Mouse (Mus musculus): ENCODE measurements around the gene Elavl2. TPM values are rescaled to one million over a fixed set of nuclear protein-coding genes. Genes with fewer than 3 reads are reported as not detected.

Gene Elavl2
- polyA plus RNA-seq, 1 experiment from 2014 or later: 3.7 TPM

DNA sequence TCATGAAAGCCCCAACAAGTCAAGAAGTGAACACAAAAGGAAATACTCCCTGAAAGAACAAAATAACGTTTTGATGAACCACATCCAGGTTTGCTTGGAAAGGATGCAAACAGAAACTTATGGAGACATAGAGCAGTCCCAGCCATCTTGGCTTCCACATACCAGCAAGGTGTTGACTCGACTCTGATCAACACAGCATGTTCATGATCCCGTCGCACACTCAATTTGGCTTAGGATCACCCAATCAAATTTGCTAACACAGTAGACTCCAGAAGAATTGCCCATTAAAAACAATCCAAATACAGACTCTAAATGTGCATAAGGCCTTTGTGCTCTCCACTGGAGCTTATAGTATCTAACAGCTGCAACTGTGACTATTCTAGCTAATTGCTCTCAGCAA lies 156.7 kb downstream of the Elavl2 start:
- no peak for ATAC-seq (ENCODE audit: low FRiP score, low TSS enrichment)
- Histone ChIP-seq H3K4me2 (replicated peaks; ENCODE audit: low read depth, low read length) (no peak overlapping the region), H3K27me3 (ENCODE audit: control insufficient read depth, insufficient read depth, low read length) (no peaks in the 10 kb centered on the region), H3K36me3 (ENCODE audit: control insufficient read depth, insufficient read depth, low read length) (no peaks in the 10 kb centered on the region), H3K27ac (ENCODE audit: low read depth, low read length) (no peak overlapping the region), H3K4me1 (ENCODE audit: control insufficient read depth, insufficient read depth, low read length) (no peaks in the 10 kb centered on the region), H3K9me3 (ENCODE audit: control insufficient read depth, low read length) (no peaks in the 10 kb centered on the region), H3K4me3 (ENCODE audit: low read length) (no peak overlapping the region), H3K9ac (ENCODE audit: low read depth, low read length) (no peak overlapping the region)
- WGBS: 94% methylated on average over 4 of the region's 4 CpGs

DNA sequence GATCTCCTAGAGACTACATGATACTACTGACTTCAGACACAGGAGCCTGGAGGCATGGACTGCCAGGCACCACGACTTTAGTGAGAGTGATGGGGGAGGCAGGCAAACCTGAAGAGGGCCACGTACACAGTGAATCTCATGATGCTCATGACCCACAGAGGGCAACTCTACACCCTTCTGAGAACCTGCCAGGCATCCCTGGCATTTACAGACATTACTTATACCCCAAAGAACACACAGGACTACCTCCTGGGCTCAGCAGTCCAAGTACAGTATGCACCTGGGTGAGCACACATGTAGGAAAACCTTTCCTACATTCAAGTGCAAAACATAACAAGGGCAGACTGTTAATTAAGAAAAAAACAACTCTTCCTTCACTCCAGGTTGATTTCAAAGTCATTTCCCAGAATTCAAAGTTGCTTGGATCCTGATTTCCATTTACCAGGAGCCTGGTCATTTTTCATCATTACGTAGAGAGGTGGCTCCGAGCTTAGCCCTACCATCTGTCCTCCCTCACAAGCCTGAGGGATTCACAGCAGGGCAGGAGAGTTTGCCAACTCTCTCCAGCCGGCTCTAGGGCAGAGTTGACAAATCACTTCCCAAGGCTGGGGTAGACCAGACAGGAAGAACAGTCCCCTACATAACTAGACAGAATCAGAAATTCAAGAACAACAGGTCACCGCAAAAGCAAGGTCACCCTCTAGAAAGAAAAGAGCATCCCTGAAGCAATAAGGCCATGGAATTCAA lies 161.7 kb downstream of the Elavl2 start:
- Histone ChIP-seq H3K9ac (ENCODE audit: low read depth, low read length) (no peak overlapping the region), H3K4me1 (ENCODE audit: control insufficient read depth, insufficient read depth, low read length) (no peaks in the 10 kb centered on the region), H3K4me3 (ENCODE audit: low read length) (no peak overlapping the region), H3K27me3 (ENCODE audit: control insufficient read depth, insufficient read depth, low read length) (no peaks in the 10 kb centered on the region), H3K27ac (ENCODE audit: low read depth, low read length) (no peak overlapping the region), H3K36me3 (ENCODE audit: control insufficient read depth, insufficient read depth, low read length) (no peaks in the 10 kb centered on the region), H3K9me3 (ENCODE audit: control insufficient read depth, low read length) (no peaks in the 10 kb centered on the region), H3K4me2 (replicated peaks; ENCODE audit: low read depth, low read length) (no peak overlapping the region)
- no peak for ATAC-seq (ENCODE audit: low FRiP score, low TSS enrichment)
- 67% methylated on average over 6 of the region's 6 CpGs for WGBS

DNA sequence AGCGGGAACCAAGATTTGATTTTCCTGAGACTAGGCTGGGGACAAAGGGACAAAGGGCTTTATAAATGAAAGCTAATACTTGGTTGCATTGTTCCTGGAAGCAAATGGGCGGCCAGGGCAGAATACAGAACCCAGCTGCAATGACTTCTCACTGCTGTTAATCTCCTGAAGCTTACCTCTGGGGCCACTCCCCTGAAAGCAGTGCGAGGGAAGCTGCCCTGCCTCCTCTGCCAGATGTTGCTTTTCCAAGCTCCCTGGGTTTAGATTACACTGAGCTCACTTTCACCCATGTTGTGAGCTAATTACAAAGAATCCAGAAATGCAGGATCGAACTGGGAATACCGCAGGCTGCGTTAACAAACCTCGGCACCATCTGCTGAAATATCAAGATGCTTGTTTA lies 163.6 kb downstream of the Elavl2 start:
- 40% methylated on average over 7 of the region's 7 CpGs for WGBS
- Histone ChIP-seq H3K9ac (ENCODE audit: low read depth, low read length) (no peak overlapping the region), H3K9me3 (ENCODE audit: control insufficient read depth, low read length) (no peaks in the 10 kb centered on the region), H3K27me3 (ENCODE audit: control insufficient read depth, insufficient read depth, low read length) (no peaks in the 10 kb centered on the region), H3K36me3 (ENCODE audit: control insufficient read depth, insufficient read depth, low read length) (no peaks in the 10 kb centered on the region), H3K27ac (ENCODE audit: low read depth, low read length) (no peak overlapping the region), H3K4me1 (ENCODE audit: control insufficient read depth, insufficient read depth, low read length) (no peaks in the 10 kb centered on the region), H3K4me3 (ENCODE audit: low read length) (no peak overlapping the region), H3K4me2 (replicated peaks; ENCODE audit: low read depth, low read length) (no peak overlapping the region)
- ATAC-seq (ENCODE audit: low FRiP score, low TSS enrichment): no peak

DNA sequence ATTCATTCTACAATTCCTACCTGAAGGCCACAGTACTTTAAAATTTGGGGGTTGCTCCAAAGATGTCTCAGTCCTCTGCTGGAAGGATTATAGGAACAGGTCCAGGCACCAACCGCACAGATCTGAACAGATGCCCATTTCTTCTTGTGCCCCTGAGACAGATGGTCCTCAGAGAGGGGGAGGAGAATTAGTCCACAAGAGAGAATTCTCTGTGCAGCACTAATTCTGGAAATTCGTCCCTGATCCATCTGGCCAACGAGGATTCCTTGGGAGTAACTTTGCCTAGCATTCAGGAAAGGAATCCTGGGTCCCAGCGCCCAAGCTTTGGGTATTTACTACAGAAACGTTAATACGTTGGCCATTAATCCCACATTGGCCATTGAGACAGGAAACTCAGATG lies 165.6 kb downstream of the Elavl2 start:
- H3K4me3 ChIP-seq (ENCODE audit: low read length): no peak overlapping the region
- H3K27ac ChIP-seq (ENCODE audit: low read depth, low read length): no peak overlapping the region
- no peaks in the 10 kb centered on the region for H3K9me3 ChIP-seq (ENCODE audit: control insufficient read depth, low read length)
- no peak for ATAC-seq (ENCODE audit: low FRiP score, low TSS enrichment)
- no peaks in the 10 kb centered on the region for H3K4me1 ChIP-seq (ENCODE audit: control insufficient read depth, insufficient read depth, low read length)
- no peaks in the 10 kb centered on the region for H3K27me3 ChIP-seq (ENCODE audit: control insufficient read depth, insufficient read depth, low read length)
- 92% methylated on average over 6 of the region's 6 CpGs for WGBS
- no peak overlapping the region for H3K9ac ChIP-seq (ENCODE audit: low read depth, low read length)
- no peak overlapping the region for H3K4me2 ChIP-seq (replicated peaks; ENCODE audit: low read depth, low read length)
- H3K36me3 ChIP-seq (ENCODE audit: control insufficient read depth, insufficient read depth, low read length): no peaks in the 10 kb centered on the region

DNA sequence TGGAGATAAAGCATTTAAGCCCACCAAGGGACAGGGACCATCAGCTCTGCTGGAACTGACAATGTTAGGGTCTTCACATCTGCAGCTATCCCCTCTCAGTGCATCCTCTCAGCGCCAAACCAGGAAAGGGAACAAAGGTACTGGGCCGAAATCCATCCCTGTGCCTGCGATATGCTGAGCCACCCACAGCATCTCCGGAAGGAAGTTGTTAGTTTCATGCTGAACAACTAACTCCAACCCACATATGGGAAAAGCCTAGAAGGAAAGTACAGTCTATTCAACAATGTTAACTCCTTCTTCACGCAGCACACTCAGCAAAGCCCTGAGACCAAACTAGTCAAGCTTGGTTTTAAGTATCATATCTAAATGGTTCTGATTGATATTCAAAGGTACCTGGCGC lies 167.0 kb downstream of the Elavl2 start:
- Histone ChIP-seq H3K27me3 (ENCODE audit: control insufficient read depth, insufficient read depth, low read length) (no peaks in the 10 kb centered on the region), H3K9me3 (ENCODE audit: control insufficient read depth, low read length) (no peaks in the 10 kb centered on the region), H3K4me2 (replicated peaks; ENCODE audit: low read depth, low read length) (no peak overlapping the region), H3K9ac (ENCODE audit: low read depth, low read length) (no peak overlapping the region), H3K36me3 (ENCODE audit: control insufficient read depth, insufficient read depth, low read length) (no peaks in the 10 kb centered on the region), H3K4me1 (ENCODE audit: control insufficient read depth, insufficient read depth, low read length) (no peaks in the 10 kb centered on the region), H3K27ac (ENCODE audit: low read depth, low read length) (no peak overlapping the region), H3K4me3 (ENCODE audit: low read length) (no peak overlapping the region)
- 90% methylated on average over 6 of the region's 6 CpGs for WGBS
- no peak for ATAC-seq (ENCODE audit: low FRiP score, low TSS enrichment)

DNA sequence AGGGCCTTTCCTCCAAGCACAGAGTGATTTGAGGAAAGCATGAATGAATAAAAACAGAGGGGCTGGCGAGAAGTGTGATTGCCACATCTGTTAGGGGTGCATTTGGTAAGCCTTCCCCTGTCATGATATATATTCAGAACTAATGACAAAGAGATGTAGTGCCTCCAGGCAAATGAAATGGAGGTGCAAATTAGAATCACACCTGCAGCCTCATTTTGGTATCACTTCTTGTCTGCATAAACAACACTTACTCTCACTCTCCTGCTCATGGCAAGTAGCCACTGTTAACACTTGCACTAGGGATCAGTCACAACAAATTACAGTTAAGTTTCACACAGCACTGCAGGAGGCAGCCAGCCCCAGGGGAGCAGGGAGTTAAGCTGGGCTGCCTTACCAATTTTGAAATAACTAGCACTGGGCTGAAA lies 170.1 kb downstream of the Elavl2 start:
- WGBS: 79% methylated on average over 1 of the region's 1 CpGs
- H3K4me3 ChIP-seq (ENCODE audit: low read length): no peak overlapping the region
- H3K4me1 ChIP-seq (ENCODE audit: control insufficient read depth, insufficient read depth, low read length): no peaks in the 10 kb centered on the region
- H3K36me3 ChIP-seq (ENCODE audit: control insufficient read depth, insufficient read depth, low read length): no peaks in the 10 kb centered on the region
- H3K27ac ChIP-seq (ENCODE audit: low read depth, low read length): no peak overlapping the region
- H3K27me3 ChIP-seq (ENCODE audit: control insufficient read depth, insufficient read depth, low read length): no peaks in the 10 kb centered on the region
- H3K9ac ChIP-seq (ENCODE audit: low read depth, low read length): no peak overlapping the region
- H3K9me3 ChIP-seq (ENCODE audit: control insufficient read depth, low read length): no peaks in the 10 kb centered on the region
- no peak for ATAC-seq (ENCODE audit: low FRiP score, low TSS enrichment)
- no peak overlapping the region for H3K4me2 ChIP-seq (replicated peaks; ENCODE audit: low read depth, low read length)

DNA sequence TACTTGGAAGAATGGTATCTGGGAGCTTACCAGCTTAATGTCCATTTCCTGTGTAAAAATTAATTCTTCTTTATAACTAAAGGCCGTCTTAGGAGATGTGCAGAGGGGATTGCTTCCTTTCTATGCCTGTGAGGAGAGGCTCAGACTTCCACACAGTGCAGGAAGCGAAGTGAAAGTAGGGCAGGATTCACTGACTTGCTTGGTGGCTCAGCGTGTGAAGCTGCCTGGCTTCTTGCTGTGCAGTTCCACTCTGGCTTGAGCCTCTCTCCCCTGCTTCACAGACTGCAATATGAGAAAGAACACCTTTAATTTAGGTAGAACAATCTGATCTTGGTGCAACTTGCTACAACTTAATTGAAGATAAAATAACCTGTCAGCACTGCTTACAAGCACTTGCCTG lies 172.2 kb downstream of the Elavl2 start:
- Histone ChIP-seq H3K27me3 (ENCODE audit: control insufficient read depth, insufficient read depth, low read length) (no peaks in the 10 kb centered on the region), H3K9me3 (ENCODE audit: control insufficient read depth, low read length) (no peaks in the 10 kb centered on the region), H3K27ac (ENCODE audit: low read depth, low read length) (no peak overlapping the region), H3K4me1 (ENCODE audit: control insufficient read depth, insufficient read depth, low read length) (no peaks in the 10 kb centered on the region), H3K9ac (ENCODE audit: low read depth, low read length) (no peak overlapping the region), H3K36me3 (ENCODE audit: control insufficient read depth, insufficient read depth, low read length) (no peaks in the 10 kb centered on the region), H3K4me3 (ENCODE audit: low read length) (no peak overlapping the region), H3K4me2 (replicated peaks; ENCODE audit: low read depth, low read length) (no peak overlapping the region)
- ATAC-seq (ENCODE audit: low FRiP score, low TSS enrichment): no peak
- 82% methylated on average over 3 of the region's 3 CpGs for WGBS

DNA sequence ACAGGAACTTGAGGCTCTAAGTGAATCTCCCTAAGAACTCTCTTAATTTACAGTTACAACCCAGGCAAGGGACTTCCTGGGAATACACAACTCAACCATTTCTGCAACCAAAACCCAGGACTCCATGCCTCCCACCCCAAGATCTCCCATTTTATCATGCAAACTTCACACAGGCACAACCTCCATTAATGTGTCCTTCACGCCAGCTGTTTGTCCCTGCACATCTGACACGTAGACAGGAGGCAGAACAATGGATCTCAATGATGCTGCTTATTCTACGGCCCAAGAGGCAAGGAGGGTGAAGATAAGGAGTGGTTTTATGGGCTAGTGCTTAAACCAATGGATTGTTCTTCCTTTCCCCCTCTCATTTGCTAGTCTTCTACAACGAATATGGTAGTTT lies 176.8 kb downstream of the Elavl2 start:
- Histone ChIP-seq H3K4me3 (ENCODE audit: low read length) (no peak overlapping the region), H3K4me1 (ENCODE audit: control insufficient read depth, insufficient read depth, low read length) (no peaks in the 10 kb centered on the region), H3K27me3 (ENCODE audit: control insufficient read depth, insufficient read depth, low read length) (no peaks in the 10 kb centered on the region), H3K36me3 (ENCODE audit: control insufficient read depth, insufficient read depth, low read length) (no peaks in the 10 kb centered on the region), H3K4me2 (replicated peaks; ENCODE audit: low read depth, low read length) (no peak overlapping the region), H3K27ac (ENCODE audit: low read depth, low read length) (no peak overlapping the region), H3K9ac (ENCODE audit: low read depth, low read length) (no peak overlapping the region), H3K9me3 (ENCODE audit: control insufficient read depth, low read length) (no peaks in the 10 kb centered on the region)
- ATAC-seq (ENCODE audit: low FRiP score, low TSS enrichment): no peak
- 80% methylated on average over 4 of the region's 4 CpGs for WGBS

DNA sequence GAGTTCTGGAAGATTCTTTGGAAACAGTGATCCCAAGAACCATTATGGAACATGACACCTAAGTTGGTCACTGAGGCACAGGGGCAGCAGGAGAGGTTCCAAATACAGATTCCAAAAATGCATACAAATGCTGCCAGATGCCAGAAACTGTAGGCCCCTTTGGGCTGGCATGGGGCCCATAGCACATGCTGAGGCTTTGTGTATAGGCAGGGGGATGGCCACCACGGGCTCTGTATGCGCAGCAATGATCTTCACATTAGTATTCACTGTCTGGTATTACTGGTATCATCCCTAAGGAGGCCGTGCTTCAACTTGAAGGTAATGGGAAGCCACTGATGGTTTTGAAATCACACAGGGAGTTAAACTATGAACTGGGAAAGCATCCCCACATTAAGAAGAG lies 181.3 kb downstream of the Elavl2 start:
- no peaks in the 10 kb centered on the region for H3K9me3 ChIP-seq (ENCODE audit: control insufficient read depth, low read length)
- H3K4me2 ChIP-seq (replicated peaks; ENCODE audit: low read depth, low read length): no peak overlapping the region
- H3K4me1 ChIP-seq (ENCODE audit: control insufficient read depth, insufficient read depth, low read length): no peaks in the 10 kb centered on the region
- no peak overlapping the region for H3K4me3 ChIP-seq (ENCODE audit: low read length)
- H3K27me3 ChIP-seq (ENCODE audit: control insufficient read depth, insufficient read depth, low read length): no peaks in the 10 kb centered on the region
- WGBS: 85% methylated on average over 3 of the region's 3 CpGs
- ATAC-seq (ENCODE audit: low FRiP score, low TSS enrichment): no peak
- no peak overlapping the region for H3K27ac ChIP-seq (ENCODE audit: low read depth, low read length)
- H3K36me3 ChIP-seq (ENCODE audit: control insufficient read depth, insufficient read depth, low read length): no peaks in the 10 kb centered on the region
- no peak overlapping the region for H3K9ac ChIP-seq (ENCODE audit: low read depth, low read length)

All from kidney, embryonic 14.5 days (tissue).